Mouse (Mus musculus) stomach, postnatal 0 days (tissue): ENCODE measurements around the gene Stpg3. TPM values are rescaled to one million over a fixed set of nuclear protein-coding genes. Genes with fewer than 3 reads are reported as not detected.

Experiments
- ATAC-seq: fragments of 200-750 bp; cut with Nextera tagmentation; 2 replicates; pipeline ENCODE4 v1.8.0; 2017; ENCODE audit not compliant: low FRiP score, low TSS enrichment
- DNase-seq: peaks from one replicate; pipeline ENCODE4 v3.0.0-alpha.2; 2016; ENCODE audit warnings: low spot score
- H3K27ac ChIP-seq: fragments of 300-500 bp; sonication (generic); replicated peaks from 2 replicates; pipeline ENCODE4 v1.5.1; 2014; ENCODE audit warnings: mild to moderate bottlenecking, control low read depth
- H3K27me3 ChIP-seq: fragments of 300-500 bp; sonication (generic); 2 replicates; pipeline ENCODE4 v1.6.1; 2014; ENCODE audit warnings: low read length; ENCODE audit not compliant: control insufficient read depth, insufficient read depth
- H3K36me3 ChIP-seq: fragments of 300-500 bp; sonication (generic); 2 replicates; pipeline ENCODE4 v1.6.1; 2014; ENCODE audit warnings: low read length, mixed read lengths; ENCODE audit not compliant: control insufficient read depth, insufficient read depth
- H3K4me1 ChIP-seq: fragments of 300-500 bp; sonication (generic); replicated peaks from 2 replicates; pipeline ENCODE4 v1.6.1; 2014; ENCODE audit warnings: antibody characterized with exemption; ENCODE audit not compliant: control insufficient read depth, insufficient read depth
- H3K4me2 ChIP-seq: fragments of 300-500 bp; sonication (generic); replicated peaks from 2 replicates; pipeline ENCODE4 v1.6.1; 2014; ENCODE audit warnings: low read depth, mild to moderate bottlenecking, control low read depth, moderate library complexity
- H3K4me3 ChIP-seq: fragments of 300-500 bp; sonication (generic); 2 replicates; pipeline ENCODE4 v1.5.1; 2014; ENCODE audit warnings: low read depth, low read length, control low read depth
- H3K9ac ChIP-seq: fragments of 300-500 bp; sonication (generic); 2 replicates; pipeline ENCODE4 v1.6.1; 2014; ENCODE audit warnings: mild to moderate bottlenecking, low read length, control low read depth, mixed read lengths
- H3K9me3 ChIP-seq: fragments of 300-500 bp; sonication (generic); 2 replicates; pipeline ENCODE4 v1.6.1; 2016; ENCODE audit warnings: low read length; ENCODE audit not compliant: control insufficient read depth
- CTCF ChIP-seq: IDR thresholded peaks from 2 replicates; pipeline ENCODE4 v1.5.1; 2016; ENCODE audit warnings: antibody characterized with exemption, low read depth, mild to moderate bottlenecking, moderate library complexity
- EP300 ChIP-seq: optimal IDR thresholded peaks from 2 replicates; pipeline ENCODE3; 2016; ENCODE audit warnings: antibody characterized with exemption
- WGBS: fragments of 180-500 bp; shearing (Covaris S2); extraction: QIAGEN DNeasy Blood & Tissue Kit; methylation state at CpG from one replicate; pipeline ENCODE4 v1.1.7; 2014; 5-methylcytosine and 5-hydroxymethylcytosine counted together
- polyA plus RNA-seq: library from polyadenylated mRNA; unstranded; fragments of >200 nt; fragmentation: Nextera tagmentation; extraction: Ambion mirVana; gene quantifications from 2 replicates; pipeline ENCODE4 v1.2.1, GENCODE M21; 2015

Stpg3 gene
- polyA plus RNA-seq, 1 experiment from 2014 or later, result not detected

DNA sequence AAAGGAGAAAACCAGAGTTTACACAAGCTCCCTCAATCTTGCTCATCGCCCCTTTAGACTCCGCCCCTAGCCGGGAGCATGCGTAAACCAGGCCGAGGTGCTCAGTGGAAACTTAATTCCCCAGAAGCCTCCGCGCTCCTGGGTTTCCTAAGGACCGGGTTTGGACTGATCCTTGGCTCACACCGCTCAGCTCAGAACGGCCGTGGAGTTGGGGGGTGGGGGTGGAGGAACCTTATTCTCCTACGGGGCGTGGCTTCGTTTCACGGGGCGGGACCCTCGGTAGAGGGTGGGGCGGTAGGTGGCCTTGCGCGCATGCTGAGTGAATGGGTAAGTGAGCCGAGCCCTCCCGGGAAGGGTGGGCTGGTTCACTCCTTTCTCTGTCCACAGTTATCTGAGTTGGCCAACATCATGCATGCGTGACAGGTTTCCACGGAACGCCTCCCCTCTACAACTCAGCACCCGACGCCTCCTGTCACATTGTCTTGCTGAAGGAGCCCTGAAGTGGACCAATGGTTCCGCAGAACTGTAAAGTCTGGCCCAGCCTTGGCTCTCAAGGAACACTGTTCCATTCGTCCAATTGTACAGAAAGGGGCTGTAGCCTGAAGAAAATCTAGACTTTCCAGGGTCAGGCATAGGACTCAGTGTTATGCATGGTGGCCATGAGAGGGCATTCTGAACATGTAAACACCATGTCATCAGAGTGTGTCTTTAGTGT is 26.4 kb upstream of the Stpg3 start:
- ATAC-seq, result peak; percentile 66
- peak overlapping the region; percentile 23 for H3K4me3 ChIP-seq
- TF ChIP-seq EP300 (no peak), CTCF (no peak)
- no peaks in the 10 kb centered on the region for H3K9me3 ChIP-seq
- peaks cover 2% of the 10 kb centered on the region; the same call in 1 of the 2 replicates for H3K36me3 ChIP-seq
- peak overlapping the region; percentile 78 for H3K4me2 ChIP-seq
- H3K9ac ChIP-seq, result peak overlapping the region; percentile 45; the same call in 1 of the 2 replicates
- H3K27ac ChIP-seq, result peak overlapping the region; percentile 91
- H3K4me1 ChIP-seq, result peaks cover 7% of the 10 kb centered on the region; the same call in 1 of the 2 replicates
- peak; percentile 85 for DNase-seq
- 1% methylated on average over 29 of the region's 29 CpGs for WGBS
- H3K27me3 ChIP-seq, result no peaks in the 10 kb centered on the region

DNA sequence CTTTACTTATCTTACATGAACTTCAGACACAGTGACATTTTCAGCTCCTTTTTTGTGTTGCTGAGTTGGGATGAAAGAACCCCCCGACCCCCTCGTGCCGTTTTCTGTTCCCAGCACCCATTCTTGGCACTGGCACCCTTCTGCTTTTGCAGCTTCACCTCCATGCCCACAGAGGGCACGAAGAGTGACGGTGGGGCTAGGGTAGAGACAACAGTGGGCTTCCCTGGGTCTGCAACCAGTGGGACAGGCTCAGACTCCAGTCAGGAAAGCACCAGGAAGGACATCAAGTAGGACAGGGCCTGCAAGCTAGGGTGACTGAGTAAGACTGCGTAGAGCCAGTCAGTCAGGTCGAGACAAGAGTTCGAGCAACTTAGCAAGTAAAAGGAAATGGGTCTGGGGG is 25.9 kb upstream of the Stpg3 start:
- no peaks in the 10 kb centered on the region for H3K27me3 ChIP-seq
- H3K4me3 ChIP-seq, result peak overlapping the region; percentile 23; the same call in 1 of the 2 replicates
- no peaks in the 10 kb centered on the region for H3K9me3 ChIP-seq
- peak overlapping the region; percentile 78 for H3K4me2 ChIP-seq
- peaks cover 2% of the 10 kb centered on the region; the same call in 1 of the 2 replicates for H3K36me3 ChIP-seq
- 50% methylated on average over 8 of the region's 8 CpGs for WGBS
- peaks cover 7% of the 10 kb centered on the region; the same call in 1 of the 2 replicates for H3K4me1 ChIP-seq
- peak overlapping the region; percentile 45; the same call in 1 of the 2 replicates for H3K9ac ChIP-seq
- DNase-seq, result no peak
- ATAC-seq, result no peak
- H3K27ac ChIP-seq, result peak overlapping the region; percentile 91
- no peak for TF ChIP-seq EP300
- TF ChIP-seq CTCF, result no peak

- Histone ChIP-seq H3K27me3 (no peaks in the 10 kb centered on the region), H3K9ac (no peak overlapping the region), H3K36me3 (no peaks in the 10 kb centered on the region), H3K9me3 (no peaks in the 10 kb centered on the region), H3K4me1 (peaks cover 7% of the 10 kb centered on the region; the same call in 1 of the 2 replicates), H3K4me2 (peak overlapping the region; percentile 29; the same call in 1 of the 2 replicates), H3K27ac (peak overlapping the region; percentile 91), H3K4me3 (no peak overlapping the region)
- TF ChIP-seq EP300, result no peak
- TF ChIP-seq CTCF, result no peak
- no peak for ATAC-seq
- WGBS, result 72% methylated on average over 3 of the region's 3 CpGs
- DNase-seq, result peak; percentile 38
These were observed 25.3 kb upstream of the Stpg3 start for GRCm38 (mm10) chr2:25239766-25240165.

DNA sequence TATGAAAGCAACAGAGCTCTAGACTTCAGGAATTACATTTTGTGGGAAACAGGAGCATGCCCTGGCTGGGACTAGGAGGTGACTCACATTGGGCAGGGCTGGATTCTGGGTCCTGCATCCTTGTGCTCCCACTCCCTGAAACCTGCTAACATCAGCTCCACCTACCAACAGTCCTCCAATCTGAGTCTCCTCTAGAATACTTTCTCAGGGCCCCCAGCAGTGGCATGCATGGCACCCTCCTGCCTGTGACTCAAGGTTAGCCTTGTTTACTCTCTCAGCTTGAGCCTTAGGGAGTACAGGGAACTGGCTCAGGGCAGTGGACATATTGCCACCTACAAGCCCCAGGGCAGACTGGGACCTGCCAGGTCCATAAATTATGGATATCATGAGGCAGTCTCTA is 23.7 kb upstream of the Stpg3 start:
- H3K27ac ChIP-seq, result peak overlapping the region; percentile 91
- H3K36me3 ChIP-seq, result no peaks in the 10 kb centered on the region
- H3K27me3 ChIP-seq, result no peaks in the 10 kb centered on the region
- no peaks in the 10 kb centered on the region for H3K9me3 ChIP-seq
- H3K4me2 ChIP-seq, result peak overlapping the region; percentile 11; the same call in 1 of the 2 replicates
- ATAC-seq, result peak; percentile 69
- H3K4me3 ChIP-seq, result no peak overlapping the region
- peaks cover 7% of the 10 kb centered on the region; the same call in 1 of the 2 replicates for H3K4me1 ChIP-seq
- H3K9ac ChIP-seq, result no peak overlapping the region
- peak; percentile 66 for DNase-seq
- TF ChIP-seq EP300 (no peak), CTCF (no peak)

GRCm38 (mm10) chr2:25237522-25237921 is 23.1 kb upstream of the Stpg3 start:
- Histone ChIP-seq H3K27me3 (no peaks in the 10 kb centered on the region), H3K4me1 (peaks cover 5% of the 10 kb centered on the region; the same call in 1 of the 2 replicates), H3K27ac (peak overlapping the region; percentile 91), H3K9me3 (no peaks in the 10 kb centered on the region), H3K36me3 (no peaks in the 10 kb centered on the region), H3K9ac (0 out of 2 replicates have a peak overlapping the region, but pooled peaks have one; percentile 27), H3K4me3 (no peak overlapping the region), H3K4me2 (0 out of 2 replicates have a peak overlapping the region, but pooled peaks have one; percentile 17)
- 46% methylated on average over 4 of the region's 4 CpGs for WGBS
- no peak for TF ChIP-seq EP300
- TF ChIP-seq CTCF, result no peak
- peak; percentile 84 for DNase-seq
- ATAC-seq, result peak; percentile 45

DNA sequence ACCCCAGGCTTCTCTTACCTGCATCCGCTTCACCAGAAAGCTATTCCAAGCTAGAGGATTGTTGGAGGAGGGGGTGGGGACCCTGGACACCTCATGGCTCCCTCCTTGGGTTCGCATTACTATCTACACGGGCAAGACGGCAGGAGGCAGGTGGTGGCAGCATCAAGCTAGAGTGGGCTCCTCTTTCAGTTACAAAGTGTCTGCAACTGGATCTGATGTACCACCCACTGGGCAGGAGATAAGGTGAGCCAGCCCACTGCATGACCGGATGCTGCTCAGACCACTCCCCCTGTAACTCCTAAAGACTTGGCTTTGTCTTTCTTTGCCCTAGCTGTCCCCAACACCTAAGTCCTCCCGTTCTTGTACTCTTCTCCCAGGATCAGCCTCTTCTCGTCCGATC is 22.2 kb upstream of the Stpg3 start, which contains the start of gene Rnf224:
Rnf224 (minus strand) TSS at position 174 of the 400 bp plus-strand sequence.
- 33% methylated on average over 8 of the region's 8 CpGs for WGBS
- peaks cover 4% of the 10 kb centered on the region; the same call in 1 of the 2 replicates for H3K4me1 ChIP-seq
- H3K9me3 ChIP-seq, result no peaks in the 10 kb centered on the region
- H3K4me3 ChIP-seq, result no peak within 1 kb of the TSS
- H3K27ac ChIP-seq, result peak within 1 kb of the TSS; percentile 91
- DNase-seq (no peak), ATAC-seq (no peak)
- no peak for TF ChIP-seq EP300
- no peak for TF ChIP-seq CTCF
- 0 out of 2 replicates have a peak within 1 kb of the TSS, but pooled peaks have one; percentile 27 for H3K9ac ChIP-seq
- H3K27me3 ChIP-seq, result no peaks in the 10 kb centered on the region
- no peaks in the 10 kb centered on the region for H3K36me3 ChIP-seq
- H3K4me2 ChIP-seq, result 0 out of 2 replicates have a peak within 1 kb of the TSS, but pooled peaks have one; percentile 17
